Mouse (Mus musculus): ENCODE measurements around the gene F2rl2. TPM values are rescaled to one million over a fixed set of nuclear protein-coding genes. Genes with fewer than 3 reads are reported as not detected.

Gene F2rl2
- total and polyA plus RNA-seq, 2 experiments from 2014 or later, result 0.10 to 0.39 TPM

- peak overlapping the region; percentile 26 for H3K4me2 ChIP-seq (ENCODE audit: low read depth)
- H3K4me1 ChIP-seq (ENCODE audit: insufficient read depth), result no peaks in the 10 kb centered on the region
- peak; percentile 81 for DNase-seq
- H3K9ac ChIP-seq, result no peak overlapping the region
- peak; percentile 96 for ATAC-seq
- TF ChIP-seq CTCF (IDR thresholded peaks at IDR 0.05; ENCODE audit: low read depth), result peak; percentile 77
- no peaks in the 10 kb centered on the region for H3K27me3 ChIP-seq (ENCODE audit: insufficient read depth, low read length)
- H3K27ac ChIP-seq (ENCODE audit: low read depth, low read length), result no peak overlapping the region
- WGBS, result 57% methylated on average over 14 of the region's 14 CpGs
- H3K4me3 ChIP-seq (ENCODE audit: low read depth, low read length), result peak overlapping the region; percentile 3; the same call in 1 of the 2 replicates
- H3K36me3 ChIP-seq (ENCODE audit: insufficient read depth), result no peaks in the 10 kb centered on the region
- H3K9me3 ChIP-seq (ENCODE audit: low read length), result no peaks in the 10 kb centered on the region
These were observed 22.9 kb downstream of the F2rl2 start for GRCm38 (mm10) chr13:95719320-95720232.

- WGBS, result 93% methylated on average over 4 of the region's 4 CpGs
These were observed 33.8 kb downstream of the F2rl2 start for GRCm38 (mm10) chr13:95730491-95730890.

GRCm38 (mm10) chr13:95739651-95740050 lies 43.0 kb downstream of the F2rl2 start:
- peak; percentile 68; the same call in 1 of the 2 replicates for ATAC-seq
- H3K4me1 ChIP-seq (ENCODE audit: insufficient read depth), result no peaks in the 10 kb centered on the region
- no peaks in the 10 kb centered on the region for H3K9me3 ChIP-seq (ENCODE audit: low read length)
- no peak overlapping the region for H3K27ac ChIP-seq (ENCODE audit: low read depth, low read length)
- no peak overlapping the region for H3K9ac ChIP-seq
- WGBS, result 61% methylated on average over 5 of the region's 5 CpGs
- no peaks in the 10 kb centered on the region for H3K36me3 ChIP-seq (ENCODE audit: insufficient read depth)
- no peak overlapping the region for H3K4me3 ChIP-seq (ENCODE audit: low read depth, low read length)
- peak; percentile 70 for DNase-seq
- no peak overlapping the region for H3K4me2 ChIP-seq (ENCODE audit: low read depth)
- H3K27me3 ChIP-seq (ENCODE audit: insufficient read depth, low read length), result no peaks in the 10 kb centered on the region
- TF ChIP-seq CTCF (IDR thresholded peaks at IDR 0.05; ENCODE audit: low read depth), result peak; percentile 81

More at GRCm38 (mm10) chr13:95730491-95730890, 33.8 kb downstream of the F2rl2 start:
- no peak for ATAC-seq
- no peaks in the 10 kb centered on the region for H3K36me3 ChIP-seq (ENCODE audit: insufficient read depth)
- H3K4me3 ChIP-seq (ENCODE audit: low read depth, low read length), result no peak overlapping the region
- H3K4me2 ChIP-seq (ENCODE audit: low read depth), result no peak overlapping the region
- no peak overlapping the region for H3K9ac ChIP-seq
- no peak overlapping the region for H3K27ac ChIP-seq (ENCODE audit: low read depth, low read length)
- DNase-seq, result no peak
- no peaks in the 10 kb centered on the region for H3K27me3 ChIP-seq (ENCODE audit: insufficient read depth, low read length)
- H3K4me1 ChIP-seq (ENCODE audit: insufficient read depth), result no peaks in the 10 kb centered on the region
- TF ChIP-seq CTCF (IDR thresholded peaks at IDR 0.05; ENCODE audit: low read depth), result no peak
- no peaks in the 10 kb centered on the region for H3K9me3 ChIP-seq (ENCODE audit: low read length)

GRCm38 (mm10) chr13:95741813-95742689 lies 45.4 kb downstream of the F2rl2 start:
- no peak for DNase-seq
- ATAC-seq, result no peak
- Histone ChIP-seq H3K27me3 (ENCODE audit: insufficient read depth, low read length) (no peaks in the 10 kb centered on the region), H3K36me3 (ENCODE audit: insufficient read depth) (no peaks in the 10 kb centered on the region), H3K9me3 (ENCODE audit: low read length) (no peaks in the 10 kb centered on the region), H3K4me2 (ENCODE audit: low read depth) (no peak overlapping the region), H3K4me1 (ENCODE audit: insufficient read depth) (no peaks in the 10 kb centered on the region), H3K9ac (no peak overlapping the region), H3K27ac (ENCODE audit: low read depth, low read length) (no peak overlapping the region), H3K4me3 (ENCODE audit: low read depth, low read length) (no peak overlapping the region)
- no peak for TF ChIP-seq CTCF (IDR thresholded peaks at IDR 0.05; ENCODE audit: low read depth)
- WGBS, result 93% methylated on average over 11 of the region's 11 CpGs

GRCm38 (mm10) chr13:95742881-95743466 lies 46.3 kb downstream of the F2rl2 start:
- Histone ChIP-seq H3K27me3 (ENCODE audit: insufficient read depth, low read length) (no peaks in the 10 kb centered on the region), H3K9ac (no peak overlapping the region), H3K27ac (ENCODE audit: low read depth, low read length) (no peak overlapping the region), H3K36me3 (ENCODE audit: insufficient read depth) (no peaks in the 10 kb centered on the region), H3K4me1 (ENCODE audit: insufficient read depth) (no peaks in the 10 kb centered on the region), H3K9me3 (ENCODE audit: low read length) (no peaks in the 10 kb centered on the region), H3K4me3 (ENCODE audit: low read depth, low read length) (no peak overlapping the region), H3K4me2 (ENCODE audit: low read depth) (no peak overlapping the region)
- DNase-seq, result no peak
- TF ChIP-seq CTCF (IDR thresholded peaks at IDR 0.05; ENCODE audit: low read depth), result no peak
- WGBS, result 78% methylated on average over 9 of the region's 9 CpGs
- no peak for ATAC-seq

GRCm38 (mm10) chr13:95745451-95745850 lies 48.8 kb downstream of the F2rl2 start:
- ATAC-seq, result no peak
- TF ChIP-seq CTCF (IDR thresholded peaks at IDR 0.05; ENCODE audit: low read depth), result no peak
- no peak for DNase-seq
- no peak overlapping the region for H3K4me3 ChIP-seq (ENCODE audit: low read depth, low read length)
- H3K9ac ChIP-seq, result no peak overlapping the region
- H3K9me3 ChIP-seq (ENCODE audit: low read length), result no peaks in the 10 kb centered on the region
- no peak overlapping the region for H3K27ac ChIP-seq (ENCODE audit: low read depth, low read length)
- no peaks in the 10 kb centered on the region for H3K36me3 ChIP-seq (ENCODE audit: insufficient read depth)
- no peaks in the 10 kb centered on the region for H3K27me3 ChIP-seq (ENCODE audit: insufficient read depth, low read length)
- no peaks in the 10 kb centered on the region for H3K4me1 ChIP-seq (ENCODE audit: insufficient read depth)
- 92% methylated on average over 4 of the region's 4 CpGs for WGBS
- H3K4me2 ChIP-seq (ENCODE audit: low read depth), result no peak overlapping the region

Measured in forebrain, postnatal 0 days (tissue).